Mouse (Mus musculus): ENCODE measurements around the gene Pafah1b1.

DNA sequence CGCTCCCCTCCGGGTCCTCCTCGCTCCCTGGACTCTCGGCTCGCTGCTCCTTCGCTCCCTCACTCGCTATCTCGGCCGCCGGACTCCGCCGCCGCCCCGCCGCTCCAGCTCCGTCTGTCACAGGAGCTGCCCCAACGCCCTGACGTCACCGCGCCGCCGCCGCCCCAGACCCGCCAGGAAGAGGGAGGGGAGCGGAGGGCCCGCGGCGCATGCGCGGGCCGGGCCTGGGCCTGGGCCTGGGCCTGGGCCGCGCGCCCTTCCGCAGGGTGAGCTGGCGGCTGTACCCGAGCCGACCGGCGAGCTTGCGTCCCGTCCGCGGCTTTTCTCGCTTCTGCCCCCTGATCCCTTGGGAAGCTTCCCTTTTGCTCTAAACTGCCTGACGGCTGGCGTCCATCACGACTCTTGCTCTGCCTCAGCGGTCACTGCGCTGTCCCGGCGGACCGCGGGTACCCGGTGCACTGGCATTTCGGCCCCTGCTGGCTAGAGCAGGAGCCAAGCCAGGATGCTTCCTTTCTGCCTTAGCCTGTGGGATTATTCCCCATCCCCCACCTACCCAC is at the start of gene Pafah1b1:
- TF ChIP-seq POLR2A (IDR thresholded peaks at IDR 0.05; ENCODE audit: extremely low read depth, insufficient read depth, low read length) (peak; percentile 91), CTCF (IDR thresholded peaks at IDR 0.05; ENCODE audit: low read depth, low read length) (peak; percentile 50)
